Mouse (Mus musculus) CH12.LX (cell line): ENCODE data around the gene Rfx2. TPM values are rescaled to one million over a fixed set of nuclear protein-coding genes. Genes with fewer than 3 reads are reported as not detected.

ENCODE experiments used
- DNase-seq: peaks from one replicate; pipeline ENCODE4 v3.0.0-alpha.2; 2013; ENCODE audit errors: extremely low read depth
- H3K27ac ChIP-seq: 2 replicates; pipeline ENCODE4 v1.5.1; 2012; ENCODE audit warnings: low read depth, mild to moderate bottlenecking, control low read depth, moderate library complexity; ENCODE audit not compliant: insufficient read depth
- H3K27me3 ChIP-seq: replicated peaks from 2 replicates; pipeline ENCODE3; 2012; ENCODE audit warnings: inconsistent platforms
- H3K36me3 ChIP-seq, 2 experiments: replicated peaks in 1 of 2; 2 replicates each; pipeline versions ENCODE3 to v1.6.1; 2012; ENCODE audit warnings: inconsistent platforms in 1 of 2, low read length in 1 of 2, mild to moderate bottlenecking in 1 of 2, mixed read lengths in 1 of 2, moderate library complexity in 1 of 2; ENCODE audit not compliant: control insufficient read depth in 1 of 2, insufficient read depth in 1 of 2
- H3K4me1 ChIP-seq, 2 experiments: 2 replicates each; pipeline ENCODE4 v1.6.1; 2012; ENCODE audit warnings: inconsistent platforms in 1 of 2, moderate library complexity in 1 of 2; ENCODE audit not compliant: insufficient read depth in 2 of 2, control insufficient read depth in 1 of 2
- H3K4me2 ChIP-seq: 2 replicates; pipeline ENCODE4 v1.6.1; 2012; ENCODE audit warnings: low read depth, mild to moderate bottlenecking, control low read depth; ENCODE audit not compliant: poor library complexity, insufficient read depth, severe bottlenecking
- H3K4me3 ChIP-seq, 3 experiments: fragments of 150-350 bp in 1 of 3; sonication (generic) in 1 of 3; replicated peaks in 1 of 3; 2 replicates each; pipeline versions ENCODE3 to v1.5.1; 2011 to 2012; ENCODE audit warnings: low read depth in 2 of 3, low read length in 2 of 3, mild to moderate bottlenecking in 2 of 3, moderate library complexity in 2 of 3, control low read depth in 1 of 3, improper control_type of control experiment in 1 of 3, inconsistent platforms in 1 of 3, mixed read lengths in 1 of 3; ENCODE audit not compliant: poor library complexity in 1 of 3
- H3K79me2 ChIP-seq: replicated peaks from 2 replicates; pipeline ENCODE4 v1.6.1; 2012; ENCODE audit warnings: mild to moderate bottlenecking, moderate library complexity; ENCODE audit not compliant: control insufficient read depth, poor library complexity, insufficient read depth, severe bottlenecking; ENCODE audit errors: extremely low read depth
- H3K9ac ChIP-seq: 2 replicates; pipeline ENCODE4 v1.6.1; 2012; ENCODE audit warnings: low read depth, mild to moderate bottlenecking, control low read depth, moderate library complexity; ENCODE audit not compliant: insufficient read depth
- H3K9me3 ChIP-seq: replicated peaks from 2 replicates; pipeline ENCODE3; 2012; ENCODE audit warnings: low read length, inconsistent platforms, mixed read lengths
- BHLHE40 ChIP-seq: IDR thresholded peaks from 2 replicates; pipeline ENCODE4 v1.6.1; 2011; ENCODE audit warnings: mild to moderate bottlenecking, low read depth, low read length, improper control_type of control experiment
- CHD1 ChIP-seq: IDR thresholded peaks from 2 replicates; pipeline ENCODE4 v1.6.1; 2012; ENCODE audit warnings: low read depth, low read length, improper control_type of control experiment, inconsistent platforms
- CHD2 ChIP-seq: IDR thresholded peaks from 2 replicates; pipeline ENCODE4 v1.6.1; 2011; ENCODE audit warnings: low read length, improper control_type of control experiment
- E2F4 ChIP-seq: IDR thresholded peaks from 2 replicates; pipeline ENCODE4 v1.6.1; 2011; ENCODE audit warnings: low read depth, low read length, improper control_type of control experiment; ENCODE audit not compliant: insufficient replicate concordance
- KAT2A ChIP-seq: IDR thresholded peaks from 2 replicates; pipeline ENCODE4 v1.6.1; 2012; ENCODE audit warnings: low read length, improper control_type of control experiment, inconsistent platforms; ENCODE audit not compliant: insufficient replicate concordance
- MXI1 ChIP-seq: IDR thresholded peaks from 2 replicates; pipeline ENCODE4 v1.6.1; 2011; ENCODE audit warnings: mild to moderate bottlenecking, low read depth, low read length, improper control_type of control experiment
- MYC ChIP-seq: IDR thresholded peaks from 2 replicates; pipeline ENCODE4 v1.6.1; 2011; ENCODE audit warnings: low read depth, mild to moderate bottlenecking, improper control_type of control experiment, low read length
- NRF1 ChIP-seq: IDR thresholded peaks from 2 replicates; pipeline ENCODE4 v1.6.1; 2014; ENCODE audit warnings: low read depth, mild to moderate bottlenecking, inconsistent platforms, low read length, improper control_type of control experiment, moderate library complexity
- RCOR1 ChIP-seq: conservative IDR thresholded peaks from 2 replicates; pipeline ENCODE4 v1.6.1; 2012; ENCODE audit warnings: low read depth, mild to moderate bottlenecking, inconsistent platforms, low read length, improper control_type of control experiment
- ZC3H11A ChIP-seq: IDR thresholded peaks from 2 replicates; pipeline ENCODE4 v1.6.1; 2012; ENCODE audit warnings: low read depth, mild to moderate bottlenecking, inconsistent platforms, low read length, improper control_type of control experiment
- dilution Hi-C: fragments of 300-500 bp; cut with MboI; formaldehyde crosslinking; loops from 2 replicates; pipeline ENCODE4 v1.14.3; 2020; ENCODE audit warnings: low sequenced_read_pairs; ENCODE audit not compliant: extremely low pct_unique_long_range_greater_than_20kb, extremely low pct_ligation_motif_present
- in situ Hi-C: fragments of 300-500 bp; cut with MboI; formaldehyde crosslinking; loops from 3 replicates; pipeline ENCODE4 v1.14.3; 2019; ENCODE audit warnings: low sequenced_read_pairs, low pct_ligation_motif_present, low pct_unique_long_range_greater_than_20kb, mixed read lengths
- polyA plus RNA-seq: library from polyadenylated mRNA; unstranded; fragments of >175 nt; gene quantifications from 2 replicates; pipeline ENCODE4 v1.2.1, GENCODE M21; 2012; ENCODE audit warnings: low read depth; ENCODE audit not compliant: insufficient read length
- total RNA-seq, 2 experiments: library from RNA; depleted of rRNA; stranded (reverse); fragments of 300-350 nt in 1 of 2; fragments of >200 nt in 1 of 2; gene quantifications; 2 replicates each; pipeline ENCODE4 v1.2.3; 2012 to 2014

The Rfx2 gene
- total and polyA plus RNA-seq, 3 experiments: 0.16 to 1.1 (median 0.34) TPM

- dilution Hi-C loops: no loop called here
- H3K4me1 ChIP-seq: 0 out of 4 replicates have a peak, but pooled peaks cover 0 to 3% of the 10 kb centered on the region in 2 experiments
- no peaks in the 10 kb centered on the region for H3K36me3 ChIP-seq
- H3K9me3 ChIP-seq: peaks cover 21% of the 10 kb centered on the region
- no peaks in the 10 kb centered on the region for H3K79me2 ChIP-seq
- in situ Hi-C loops: no loop called here
- H3K4me2 ChIP-seq: no peak overlapping the region
- no peak for DNase-seq
- H3K27me3 ChIP-seq: peaks cover 2% of the 10 kb centered on the region
- no peak for TF ChIP-seq E2F4
- H3K4me3 ChIP-seq: no peak overlapping the region
- no peak overlapping the region for H3K27ac ChIP-seq
- no peak overlapping the region for H3K9ac ChIP-seq
Observed at GRCm38 (mm10) chr17:56869481-56869977, 38.7 kb upstream of the Rfx2 start.

DNA sequence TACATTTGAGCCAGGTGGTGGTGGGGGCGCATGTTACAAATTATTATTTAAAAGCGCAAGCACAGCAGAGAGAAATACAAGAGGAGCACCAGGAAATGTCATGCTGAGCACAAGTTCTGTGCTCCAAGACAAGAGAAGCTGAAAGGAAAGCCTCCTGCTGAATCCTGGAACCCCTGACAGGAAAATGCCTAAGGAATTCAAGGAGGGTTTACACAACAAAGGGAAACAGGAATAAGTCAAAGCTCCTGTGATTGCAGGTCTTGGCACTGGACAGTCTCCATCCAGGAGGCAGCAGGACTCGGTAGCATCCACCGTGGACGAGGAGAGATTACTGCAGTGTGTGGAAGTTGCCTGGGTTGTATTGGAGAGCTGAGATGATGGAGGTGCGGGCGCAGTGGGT, 35.3 kb upstream of the Rfx2 start:
- dilution Hi-C loops: no loop called here
- Histone ChIP-seq H3K27ac (no peak overlapping the region), H3K9ac (no peak overlapping the region), H3K9me3 (peaks cover 21% of the 10 kb centered on the region), H3K4me2 (no peak overlapping the region), H3K4me3 (no peak overlapping the region), H3K79me2 (no peaks in the 10 kb centered on the region)
- no peak for DNase-seq
- TF ChIP-seq NRF1: no peak
- no peak for TF ChIP-seq BHLHE40
- TF ChIP-seq CHD1: no peak
- no peak for TF ChIP-seq RCOR1
- TF ChIP-seq, all 38 proteins: peak for 0
- peaks cover 1 to 6% of the 10 kb centered on the region in 2 experiments; a peak in 1 of 4 replicates for H3K4me1 ChIP-seq
- in situ Hi-C loops: no loop called here
- H3K27me3 ChIP-seq: peaks cover 2% of the 10 kb centered on the region
- no peaks in the 10 kb centered on the region for H3K36me3 ChIP-seq

DNA sequence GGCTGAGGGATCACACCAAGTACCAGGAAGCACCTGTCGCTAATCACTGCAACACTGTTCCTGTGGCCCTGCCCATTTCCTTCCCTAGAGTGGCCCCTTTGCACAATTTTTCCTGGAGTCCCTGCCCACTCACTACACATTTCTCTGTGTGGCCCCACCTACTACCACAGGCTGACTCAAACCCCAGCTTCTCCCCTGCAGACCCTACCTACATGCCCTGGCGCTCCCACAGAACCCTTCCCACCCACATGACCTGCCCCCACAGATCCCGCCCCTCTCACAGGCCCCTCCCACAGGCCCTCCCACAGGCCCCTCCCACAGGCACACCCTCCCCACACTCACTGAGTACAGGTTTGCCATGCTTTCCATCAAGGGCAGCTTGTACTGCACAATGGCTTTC, 30.4 kb upstream of the Rfx2 start:
- dilution Hi-C loops: no loop called here
- H3K27me3 ChIP-seq: peaks cover 9% of the 10 kb centered on the region
- peaks cover 3% of the 10 kb centered on the region for H3K9me3 ChIP-seq
- peak; percentile 39 for DNase-seq
- TF ChIP-seq KAT2A: no peak
- TF ChIP-seq CHD2: no peak
- TF ChIP-seq MXI1: no peak
- no peak for TF ChIP-seq ZC3H11A
- TF ChIP-seq MYC: no peak
- peaks cover 2 to 8% of the 10 kb centered on the region in 2 experiments; a peak in 1 of 4 replicates for H3K4me1 ChIP-seq
- H3K27ac ChIP-seq: no peak overlapping the region
- H3K36me3 ChIP-seq: no peaks in the 10 kb centered on the region
- H3K9ac ChIP-seq: no peak overlapping the region
- H3K4me2 ChIP-seq: no peak overlapping the region
- no peaks in the 10 kb centered on the region for H3K79me2 ChIP-seq
- in situ Hi-C loops: no loop called here
- no peak overlapping the region for H3K4me3 ChIP-seq
